Mouse (Mus musculus): ENCODE data around the gene Iqschfp. TPM values are rescaled to one million over a fixed set of nuclear protein-coding genes. Genes with fewer than 3 reads are reported as not detected.
A peak's percentile ranks its signal among the peaks of the same experiment; 100 is the strongest.

Gene Iqschfp
- polyA plus RNA-seq, 1 experiment from 2014 or later, result not detected

DNA sequence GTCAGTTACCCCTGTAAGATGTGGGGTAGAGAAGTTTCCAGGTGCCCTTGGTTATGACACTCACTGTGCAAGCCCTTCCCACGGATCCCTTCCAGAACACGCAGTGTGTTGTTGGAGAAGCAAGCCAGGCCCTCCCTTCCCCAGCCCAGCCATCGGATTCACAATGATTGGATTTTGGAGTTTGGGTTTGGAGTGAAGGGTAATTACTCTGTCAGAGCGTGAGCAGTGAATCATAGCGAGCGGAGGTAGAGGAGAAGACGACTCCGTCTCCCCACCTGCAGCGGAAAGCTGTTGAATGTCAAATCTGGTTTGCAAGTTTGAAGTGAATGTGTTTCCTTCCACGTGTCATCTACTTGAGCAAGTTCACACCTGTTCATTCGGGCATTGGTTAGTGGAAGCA lies 620.3 kb downstream of the Iqschfp start:
- Histone ChIP-seq H3K27me3 (replicated peaks; ENCODE audit: insufficient read depth, low read length) (no peaks in the 10 kb centered on the region), H3K9me3 (ENCODE audit: low read length) (no peaks in the 10 kb centered on the region), H3K9ac (replicated peaks; ENCODE audit: low read depth) (no peak overlapping the region), H3K4me2 (replicated peaks; ENCODE audit: low read depth, low read length) (no peak overlapping the region), H3K36me3 (ENCODE audit: insufficient read depth, low read length) (no peaks in the 10 kb centered on the region), H3K27ac (ENCODE audit: low read length) (no peak overlapping the region), H3K4me3 (ENCODE audit: low read depth, low read length) (no peak overlapping the region), H3K4me1 (ENCODE audit: insufficient read depth, low read depth, low read length) (peaks cover 8% of the 10 kb centered on the region; the same call in 1 of the 2 replicates)
- no peak for TF ChIP-seq EP300 (IDR thresholded peaks at IDR 0.05)
- TF ChIP-seq CTCF (IDR thresholded peaks at IDR 0.05), result no peak
- ATAC-seq (no peak), DNase-seq (ENCODE audit: low spot score) (no peak)
- WGBS, result 78% methylated on average over 11 of the region's 11 CpGs

DNA sequence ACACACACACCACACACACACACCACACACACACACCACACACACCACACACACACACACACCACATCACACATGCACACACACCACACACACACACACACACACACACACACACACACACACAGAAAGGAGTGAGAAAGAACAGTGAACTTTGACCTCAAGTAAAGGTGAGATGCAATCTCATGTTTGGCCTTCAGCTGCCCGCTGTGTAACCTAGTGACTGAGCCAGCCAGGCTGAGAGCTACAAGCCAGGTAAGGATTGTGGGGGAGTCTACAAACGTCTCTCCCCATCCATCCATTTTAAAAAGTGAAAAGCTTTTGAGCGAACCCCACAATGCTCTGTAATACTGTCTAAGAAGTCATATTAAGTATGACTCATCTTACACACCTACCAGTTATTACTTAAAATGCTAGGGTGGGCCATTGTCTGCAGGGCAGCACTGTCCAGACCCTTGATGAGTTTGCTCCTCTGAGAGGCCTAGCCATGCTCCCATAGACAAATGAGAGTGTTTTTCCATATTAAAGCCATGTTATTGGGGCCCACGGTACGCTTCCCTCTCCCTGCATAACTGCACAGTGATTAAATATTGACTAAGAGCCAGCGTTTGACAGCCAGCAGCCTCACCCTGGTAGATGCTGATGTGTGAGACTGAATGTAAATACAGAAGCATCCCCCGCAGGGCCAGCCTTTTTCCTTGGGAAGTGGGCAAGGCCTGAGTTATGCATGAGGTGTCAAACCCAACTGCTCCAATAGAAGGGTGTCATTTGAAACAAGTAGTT lies 621.5 kb downstream of the Iqschfp start:
- Histone ChIP-seq H3K9ac (replicated peaks; ENCODE audit: low read depth) (no peak overlapping the region), H3K36me3 (ENCODE audit: insufficient read depth, low read length) (no peaks in the 10 kb centered on the region), H3K27me3 (replicated peaks; ENCODE audit: insufficient read depth, low read length) (no peaks in the 10 kb centered on the region), H3K9me3 (ENCODE audit: low read length) (no peaks in the 10 kb centered on the region), H3K27ac (ENCODE audit: low read length) (no peak overlapping the region), H3K4me2 (replicated peaks; ENCODE audit: low read depth, low read length) (no peak overlapping the region), H3K4me3 (ENCODE audit: low read depth, low read length) (no peak overlapping the region), H3K4me1 (ENCODE audit: insufficient read depth, low read depth, low read length) (0 out of 2 replicates have a peak, but pooled peaks cover 5% of the 10 kb centered on the region)
- TF ChIP-seq EP300 (IDR thresholded peaks at IDR 0.05) (no peak), CTCF (IDR thresholded peaks at IDR 0.05) (no peak)
- no peak for ATAC-seq
- DNase-seq (ENCODE audit: low spot score), result peak; percentile 6
- 43% methylated on average over 7 of the region's 7 CpGs for WGBS

DNA sequence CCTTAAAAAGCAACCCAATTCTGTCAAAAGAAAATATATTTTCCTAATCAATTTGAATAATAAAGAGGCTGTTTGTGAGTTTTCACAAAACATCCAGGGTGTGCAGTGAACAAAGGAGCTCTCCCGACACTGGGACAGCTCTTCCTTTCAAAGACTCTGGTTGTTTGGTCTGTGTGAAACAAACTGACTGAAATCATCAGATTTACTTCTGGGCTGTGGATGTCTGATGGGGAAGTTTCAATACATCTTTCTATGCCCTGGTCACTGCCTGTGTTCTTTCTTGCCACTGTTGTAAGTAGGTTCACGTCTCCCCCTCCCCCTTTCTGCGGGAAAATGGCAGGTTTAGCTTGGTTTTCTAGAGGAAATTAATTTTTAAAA lies 622.1 kb downstream of the Iqschfp start:
- TF ChIP-seq EP300 (IDR thresholded peaks at IDR 0.05) (no peak), CTCF (IDR thresholded peaks at IDR 0.05) (no peak)
- Histone ChIP-seq H3K27me3 (replicated peaks; ENCODE audit: insufficient read depth, low read length) (no peaks in the 10 kb centered on the region), H3K4me1 (ENCODE audit: insufficient read depth, low read depth, low read length) (0 out of 2 replicates have a peak, but pooled peaks cover 5% of the 10 kb centered on the region), H3K9me3 (ENCODE audit: low read length) (no peaks in the 10 kb centered on the region), H3K36me3 (ENCODE audit: insufficient read depth, low read length) (no peaks in the 10 kb centered on the region), H3K27ac (ENCODE audit: low read length) (no peak overlapping the region), H3K4me3 (ENCODE audit: low read depth, low read length) (no peak overlapping the region), H3K4me2 (replicated peaks; ENCODE audit: low read depth, low read length) (no peak overlapping the region), H3K9ac (replicated peaks; ENCODE audit: low read depth) (no peak overlapping the region)
- 86% methylated on average over 3 of the region's 3 CpGs for WGBS
- ATAC-seq (no peak), DNase-seq (ENCODE audit: low spot score) (no peak)

DNA sequence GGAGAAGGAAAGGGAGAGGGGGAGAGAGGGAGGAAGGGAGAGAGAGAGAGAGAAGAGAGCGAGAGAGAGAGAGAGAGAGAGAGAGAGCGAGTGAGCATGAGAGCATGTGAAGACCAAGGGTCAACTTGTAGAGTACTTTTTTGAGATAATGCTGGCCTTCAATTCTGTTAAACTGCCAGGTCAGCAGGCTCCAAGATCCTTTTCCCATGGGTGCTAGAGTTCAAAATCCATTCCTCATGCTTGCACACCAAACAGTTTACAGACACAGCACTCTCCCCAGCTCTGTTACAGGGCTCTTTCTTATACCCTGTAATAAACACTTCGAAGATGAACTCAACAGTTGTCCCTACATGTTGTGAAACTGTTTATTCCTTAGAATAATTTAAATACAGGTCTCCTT lies 622.7 kb downstream of the Iqschfp start:
- Histone ChIP-seq H3K36me3 (ENCODE audit: insufficient read depth, low read length) (no peaks in the 10 kb centered on the region), H3K9ac (replicated peaks; ENCODE audit: low read depth) (no peak overlapping the region), H3K4me1 (ENCODE audit: insufficient read depth, low read depth, low read length) (0 out of 2 replicates have a peak, but pooled peaks cover 5% of the 10 kb centered on the region), H3K9me3 (ENCODE audit: low read length) (no peaks in the 10 kb centered on the region), H3K27ac (ENCODE audit: low read length) (no peak overlapping the region), H3K4me3 (ENCODE audit: low read depth, low read length) (no peak overlapping the region), H3K4me2 (replicated peaks; ENCODE audit: low read depth, low read length) (no peak overlapping the region), H3K27me3 (replicated peaks; ENCODE audit: insufficient read depth, low read length) (no peaks in the 10 kb centered on the region)
- WGBS, result 83% methylated on average over 3 of the region's 3 CpGs
- ATAC-seq (no peak), DNase-seq (ENCODE audit: low spot score) (no peak)
- TF ChIP-seq CTCF (IDR thresholded peaks at IDR 0.05), result no peak
- no peak for TF ChIP-seq EP300 (IDR thresholded peaks at IDR 0.05)

DNA sequence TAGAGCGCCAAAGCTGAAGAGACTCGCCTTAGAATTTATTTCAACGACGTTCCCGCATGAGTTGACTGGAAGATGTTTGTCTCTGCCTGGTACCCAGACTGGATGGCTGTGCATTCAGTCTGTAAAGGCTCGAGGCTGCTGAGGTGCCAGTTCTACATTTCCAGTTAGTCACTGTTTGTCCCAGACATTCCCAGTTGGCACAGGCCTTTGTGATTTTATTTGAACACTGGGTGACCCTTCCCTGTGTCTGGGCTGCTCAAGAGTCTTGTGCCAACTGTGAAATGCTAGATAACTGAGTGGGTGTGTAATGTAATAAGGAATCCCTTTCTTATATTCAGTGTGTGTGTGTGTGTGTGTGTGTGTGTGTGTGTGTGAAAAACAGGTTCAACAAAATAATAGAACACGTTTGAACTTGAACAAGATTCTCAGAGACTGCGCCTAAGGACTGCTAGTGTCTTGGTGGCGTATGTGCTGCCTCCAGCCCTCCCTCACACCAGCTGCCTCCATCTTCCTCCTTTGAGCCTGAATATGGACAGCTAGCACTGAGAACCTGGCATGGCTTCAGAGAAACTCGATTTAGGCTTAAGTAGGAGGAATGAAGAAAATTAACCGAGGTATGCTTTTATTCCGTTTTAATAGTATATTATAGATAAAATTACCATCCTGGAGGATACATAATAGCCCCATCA lies 624.5 kb downstream of the Iqschfp start:
- Histone ChIP-seq H3K27me3 (replicated peaks; ENCODE audit: insufficient read depth, low read length) (no peaks in the 10 kb centered on the region), H3K4me1 (ENCODE audit: insufficient read depth, low read depth, low read length) (0 out of 2 replicates have a peak, but pooled peaks cover 5% of the 10 kb centered on the region), H3K27ac (ENCODE audit: low read length) (no peak overlapping the region), H3K9me3 (ENCODE audit: low read length) (no peaks in the 10 kb centered on the region), H3K36me3 (ENCODE audit: insufficient read depth, low read length) (no peaks in the 10 kb centered on the region), H3K9ac (replicated peaks; ENCODE audit: low read depth) (no peak overlapping the region), H3K4me2 (replicated peaks; ENCODE audit: low read depth, low read length) (no peak overlapping the region), H3K4me3 (ENCODE audit: low read depth, low read length) (no peak overlapping the region)
- TF ChIP-seq EP300 (IDR thresholded peaks at IDR 0.05), result peak; percentile 71
- no peak for TF ChIP-seq CTCF (IDR thresholded peaks at IDR 0.05)
- DNase-seq (ENCODE audit: low spot score) (peak; percentile 40), ATAC-seq (peak; percentile 74)
- 70% methylated on average over 12 of the region's 12 CpGs for WGBS

DNA sequence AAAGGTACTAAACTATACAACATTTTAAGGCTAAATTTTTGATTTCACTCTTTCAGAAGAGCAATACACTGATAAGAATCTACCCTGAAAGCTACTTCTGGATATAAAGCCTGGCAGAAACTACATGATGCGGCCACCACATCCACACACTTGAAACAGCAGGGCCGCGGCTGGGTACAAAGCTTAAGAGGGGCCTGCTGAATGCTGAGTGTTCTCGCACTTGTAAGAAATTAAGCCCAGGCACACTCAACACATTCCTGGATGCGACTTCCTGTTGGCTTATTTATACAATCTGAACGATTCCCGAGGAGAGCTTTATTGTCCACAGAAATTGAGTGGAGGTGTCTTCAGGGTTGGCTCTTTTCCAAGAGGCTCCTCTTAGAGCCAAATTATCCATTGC lies 625.2 kb downstream of the Iqschfp start:
- no peak overlapping the region for H3K4me2 ChIP-seq (replicated peaks; ENCODE audit: low read depth, low read length)
- peak; percentile 39 for DNase-seq (ENCODE audit: low spot score)
- ATAC-seq, result peak; percentile 44
- H3K4me3 ChIP-seq (ENCODE audit: low read depth, low read length), result no peak overlapping the region
- H3K4me1 ChIP-seq (ENCODE audit: insufficient read depth, low read depth, low read length), result 0 out of 2 replicates have a peak, but pooled peaks cover 5% of the 10 kb centered on the region
- H3K36me3 ChIP-seq (ENCODE audit: insufficient read depth, low read length), result no peaks in the 10 kb centered on the region
- no peak for TF ChIP-seq EP300 (IDR thresholded peaks at IDR 0.05)
- no peak for TF ChIP-seq CTCF (IDR thresholded peaks at IDR 0.05)
- no peaks in the 10 kb centered on the region for H3K9me3 ChIP-seq (ENCODE audit: low read length)
- H3K9ac ChIP-seq (replicated peaks; ENCODE audit: low read depth), result no peak overlapping the region
- no peaks in the 10 kb centered on the region for H3K27me3 ChIP-seq (replicated peaks; ENCODE audit: insufficient read depth, low read length)
- WGBS, result 14% methylated on average over 7 of the region's 7 CpGs
- no peak overlapping the region for H3K27ac ChIP-seq (ENCODE audit: low read length)

Data from lung, postnatal 0 days (tissue).